Mouse (Mus musculus) midbrain, postnatal 0 days (tissue): ENCODE data around the gene Tle6. TPM values are rescaled to one million over a fixed set of nuclear protein-coding genes. Genes with fewer than 3 reads are reported as not detected.

Experiments
- ATAC-seq: fragments of 200-750 bp; cut with Nextera tagmentation; 2 replicates; pipeline ENCODE4 v1.8.0; 2017; ENCODE audit warnings: moderate number of reproducible peaks, mild to moderate bottlenecking, moderate TSS enrichment, moderate library complexity; ENCODE audit not compliant: low FRiP score
- DNase-seq: peaks from one replicate; pipeline ENCODE4 v3.0.0-alpha.2; 2015; ENCODE audit warnings: low spot score
- H3K27ac ChIP-seq: fragments of 300-500 bp; sonication (generic); 2 replicates; pipeline ENCODE4 v1.5.1; 2014; ENCODE audit warnings: low read depth, mild to moderate bottlenecking, low read length, mixed read lengths
- H3K27me3 ChIP-seq: fragments of 300-500 bp; sonication (generic); 2 replicates; pipeline ENCODE4 v1.6.1; 2014; ENCODE audit warnings: low read length, control low read depth, mixed read lengths; ENCODE audit not compliant: insufficient read depth
- H3K36me3 ChIP-seq: fragments of 300-500 bp; sonication (generic); 2 replicates; pipeline ENCODE4 v1.6.1; 2014; ENCODE audit warnings: low read length, control low read depth, mixed read lengths; ENCODE audit not compliant: insufficient read depth
- H3K4me1 ChIP-seq: fragments of 300-500 bp; sonication (generic); 2 replicates; pipeline ENCODE4 v1.6.1; 2014; ENCODE audit warnings: mild to moderate bottlenecking, control low read depth, antibody characterized with exemption, low read length, mixed read lengths; ENCODE audit not compliant: insufficient read depth
- H3K4me2 ChIP-seq: fragments of 300-500 bp; sonication (generic); 2 replicates; pipeline ENCODE4 v1.6.1; 2014; ENCODE audit warnings: low read depth, mild to moderate bottlenecking, low read length, mixed read lengths; ENCODE audit not compliant: poor library complexity, severe bottlenecking
- H3K4me3 ChIP-seq: fragments of 300-500 bp; sonication (generic); 2 replicates; pipeline ENCODE4 v1.5.1; 2014; ENCODE audit warnings: low read depth, mild to moderate bottlenecking, low read length, moderate library complexity
- H3K9ac ChIP-seq: fragments of 300-500 bp; sonication (generic); replicated peaks from 2 replicates; pipeline ENCODE4 v1.6.1; 2014; ENCODE audit warnings: mild to moderate bottlenecking, low read length, moderate library complexity, mixed read lengths; ENCODE audit not compliant: poor library complexity, severe bottlenecking
- H3K9me3 ChIP-seq: fragments of 300-500 bp; sonication (generic); 2 replicates; pipeline ENCODE4 v1.6.1; 2016; ENCODE audit warnings: low read length, control low read depth
- CTCF ChIP-seq: IDR thresholded peaks from 2 replicates; pipeline ENCODE4 v1.5.1; 2016; ENCODE audit warnings: antibody characterized with exemption, mild to moderate bottlenecking
- WGBS: fragments of 180-500 bp; shearing (Covaris S2); extraction: QIAGEN DNeasy Blood & Tissue Kit; methylation state at CpG from one replicate; pipeline ENCODE4 v1.1.7; 2014; 5-methylcytosine and 5-hydroxymethylcytosine counted together
- polyA plus RNA-seq: library from polyadenylated mRNA; unstranded; fragments of >200 nt; fragmentation: Nextera tagmentation; extraction: Ambion mirVana; gene quantifications from 2 replicates; pipeline ENCODE4 v1.2.1, GENCODE M21; 2015
- total RNA-seq: library from RNA; depleted of rRNA; stranded (reverse); fragments of >200 nt; gene quantifications from 2 replicates; pipeline ENCODE4 v1.2.3, GENCODE M21; 2014; rRNA removed

Tle6 gene
- total and polyA plus RNA-seq, 2 experiments from 2014 or later: 7.5 to 13.3 TPM

DNA sequence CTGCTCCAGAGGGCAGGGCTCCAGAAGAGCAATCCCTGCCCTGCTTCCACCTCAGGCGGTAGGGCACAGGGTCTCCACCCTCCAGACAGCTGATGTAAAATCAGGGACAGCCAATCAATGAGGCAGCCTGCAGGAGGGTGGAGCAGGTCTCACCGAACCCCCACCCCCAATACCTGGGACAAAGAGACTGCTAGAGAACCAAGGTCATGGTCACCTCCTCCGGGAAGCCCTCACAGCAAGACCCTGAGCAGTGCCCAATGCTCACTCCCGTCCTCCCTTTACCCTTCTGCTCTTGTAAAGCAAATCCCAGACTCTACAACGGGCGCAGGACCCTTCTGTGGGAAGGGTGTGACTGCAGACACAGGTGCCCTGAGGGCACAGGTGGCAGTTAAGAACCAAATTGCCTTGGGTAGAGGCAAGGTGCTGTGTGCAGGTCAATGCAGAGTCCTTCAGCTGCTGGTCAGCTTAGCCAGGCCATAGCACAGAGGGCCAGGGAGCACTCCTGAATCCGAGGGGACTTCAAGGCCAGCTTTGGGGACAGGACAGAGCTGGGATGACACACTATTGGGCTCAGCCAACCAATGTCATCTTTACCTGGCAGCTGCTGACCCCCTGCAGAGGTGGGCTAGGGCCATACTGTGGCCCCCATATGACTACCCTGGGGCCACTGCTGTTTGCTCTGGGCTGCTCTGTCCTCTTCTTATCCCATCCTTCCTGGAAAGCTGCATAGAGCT lies 58.0 kb downstream of the Tle6 start:
- Histone ChIP-seq H3K9ac (peak overlapping the region; percentile 93), H3K9me3 (no peaks in the 10 kb centered on the region), H3K27me3 (no peaks in the 10 kb centered on the region), H3K4me1 (peaks cover 20% of the 10 kb centered on the region), H3K36me3 (no peaks in the 10 kb centered on the region; the same call in 1 of the 2 replicates), H3K4me3 (peak overlapping the region; percentile 95), H3K4me2 (peak overlapping the region; percentile 94), H3K27ac (no peak overlapping the region)
- DNase-seq: no peak
- ATAC-seq: no peak
- WGBS: 72% methylated on average over 7 of the region's 7 CpGs
- TF ChIP-seq CTCF: no peak

DNA sequence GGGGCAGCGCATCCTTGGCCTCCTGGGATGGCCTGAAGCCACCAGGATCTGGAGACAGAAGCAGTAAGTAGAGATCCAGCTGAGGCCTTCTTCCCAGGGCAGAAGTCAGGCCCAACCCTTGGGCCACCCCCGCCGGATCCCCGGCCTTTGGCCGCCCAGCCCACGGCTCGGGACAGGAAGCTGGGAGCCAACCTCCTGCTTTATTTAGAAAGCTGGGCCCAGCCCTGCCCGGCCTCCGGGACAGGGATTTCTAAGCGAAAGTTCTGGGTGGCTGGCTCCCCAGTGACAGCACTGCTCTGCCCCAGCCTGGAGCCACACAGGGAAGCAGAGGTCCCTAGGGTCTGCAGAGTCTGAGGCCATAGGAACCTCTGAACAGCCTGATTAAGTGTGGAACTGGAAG lies 59.1 kb downstream of the Tle6 start:
- 78% methylated on average over 10 of the region's 10 CpGs for whole genome bisulfite sequencing
- Histone ChIP-seq H3K4me3 (no peak overlapping the region), H3K4me1 (peaks cover 20% of the 10 kb centered on the region), H3K9ac (no peak overlapping the region), H3K9me3 (no peaks in the 10 kb centered on the region), H3K4me2 (no peak overlapping the region), H3K27ac (no peak overlapping the region), H3K27me3 (no peaks in the 10 kb centered on the region), H3K36me3 (no peaks in the 10 kb centered on the region; the same call in 1 of the 2 replicates)
- no peak for TF ChIP-seq CTCF
- ATAC-seq (no peak), DNase-seq (no peak)

DNA sequence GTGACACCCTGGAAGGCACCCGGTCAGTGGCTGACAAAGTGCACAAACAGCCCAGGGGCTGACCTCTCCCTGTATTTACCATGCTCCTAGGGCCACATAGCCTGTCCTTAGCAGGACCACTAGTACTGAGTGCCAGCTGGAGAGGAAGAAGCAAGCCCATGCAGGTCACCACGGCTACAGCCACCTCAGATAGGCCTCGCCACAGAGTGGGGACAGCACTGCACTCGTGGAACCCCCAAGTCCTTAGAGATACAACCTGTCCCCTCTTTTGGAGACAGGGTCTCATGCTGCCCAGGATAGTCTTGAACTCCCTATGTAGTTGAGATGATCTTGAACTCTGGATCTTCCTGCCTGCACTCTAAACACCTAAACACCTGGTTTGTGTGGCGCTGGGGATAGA lies 59.5 kb downstream of the Tle6 start:
- Histone ChIP-seq H3K36me3 (no peaks in the 10 kb centered on the region; the same call in 1 of the 2 replicates), H3K9me3 (no peaks in the 10 kb centered on the region), H3K4me2 (no peak overlapping the region), H3K27ac (no peak overlapping the region), H3K4me1 (peaks cover 20% of the 10 kb centered on the region), H3K27me3 (no peaks in the 10 kb centered on the region), H3K4me3 (no peak overlapping the region), H3K9ac (no peak overlapping the region)
- ATAC-seq (no peak), DNase-seq (no peak)
- TF ChIP-seq CTCF: no peak
- WGBS: 86% methylated on average over 5 of the region's 5 CpGs

Other genes with a start within 250 kb of the Tle6 start
- gene Mfsd12, start 243.6 kb downstream of the Tle6 start, total RNA-seq: 31.9 and 40.6 TPM in 2 replicates
- gene Mfsd12, start 243.6 kb downstream of the Tle6 start, polyA plus RNA-seq: 13.6 and 15.4 TPM in 2 replicates
- gene 4930404N11Rik, start 235.3 kb downstream of the Tle6 start, total RNA-seq: 1.4 TPM in 1 of 2 replicates, not detected in the other
- 0.47 and 0.54 TPM in 2 replicates for gene 4930404N11Rik, start 235.3 kb downstream of the Tle6 start, polyA plus RNA-seq
- gene Fzr1, start 222.6 kb downstream of the Tle6 start, total RNA-seq: 92.6 and 98.3 TPM in 2 replicates
- gene Fzr1, start 222.6 kb downstream of the Tle6 start, polyA plus RNA-seq: 147 and 149 TPM in 2 replicates
- gene Dohh, start 216.6 kb downstream of the Tle6 start, total RNA-seq: 120 and 132 TPM in 2 replicates
- gene Dohh, start 216.6 kb downstream of the Tle6 start, polyA plus RNA-seq: 95.8 and 115 TPM in 2 replicates
- 0.88 and 2.7 TPM in 2 replicates for gene Gm48551, start 216.6 kb downstream of the Tle6 start, total RNA-seq
- 5.8 and 10.2 TPM in 2 replicates for gene Gm48551, start 216.6 kb downstream of the Tle6 start, polyA plus RNA-seq
- gene Gm48552, start 212.1 kb downstream of the Tle6 start, total RNA-seq: 6.6 TPM in 1 of 2 replicates, not detected in the other
- 1.6 and 3.9 TPM in 2 replicates for gene Gm48552, start 212.1 kb downstream of the Tle6 start, polyA plus RNA-seq
- gene Smim24, start 208.0 kb downstream of the Tle6 start, total RNA-seq: 1.5 and 1.7 TPM in 2 replicates
- gene Smim24, start 208.0 kb downstream of the Tle6 start, polyA plus RNA-seq: 1.1 and 2.0 TPM in 2 replicates
- 16.2 and 17.4 TPM in 2 replicates for gene Nfic, start 145.4 kb downstream of the Tle6 start, total RNA-seq
- gene Nfic, start 145.4 kb downstream of the Tle6 start, polyA plus RNA-seq: 19.1 and 21.3 TPM in 2 replicates
- gene Celf5, start 118.4 kb downstream of the Tle6 start, total RNA-seq: 142 and 206 TPM in 2 replicates
- gene Celf5, start 118.4 kb downstream of the Tle6 start, polyA plus RNA-seq: 61.5 and 74.0 TPM in 2 replicates
- gene Ncln, start 104.7 kb downstream of the Tle6 start, total RNA-seq: 83.0 and 93.1 TPM in 2 replicates
- 58.1 and 63.3 TPM in 2 replicates for gene Ncln, start 104.7 kb downstream of the Tle6 start, polyA plus RNA-seq
- 0.09 and 0.16 TPM in 2 replicates for gene S1pr4, start 100.9 kb downstream of the Tle6 start, total RNA-seq
- 0.40 and 0.41 TPM in 2 replicates for gene S1pr4, start 100.9 kb downstream of the Tle6 start, polyA plus RNA-seq
- gene Gna15, start 76.8 kb downstream of the Tle6 start, total RNA-seq: 0.94 and 2.1 TPM in 2 replicates
- gene Gna15, start 76.8 kb downstream of the Tle6 start, polyA plus RNA-seq: 1.1 and 1.2 TPM in 2 replicates
- 108 and 130 TPM in 2 replicates for gene Gna11, start 55.9 kb downstream of the Tle6 start, total RNA-seq
- gene Gna11, start 55.9 kb downstream of the Tle6 start, polyA plus RNA-seq: 107 and 108 TPM in 2 replicates
- gene Aes, start 41.6 kb downstream of the Tle6 start, total RNA-seq: 539 and 662 TPM in 2 replicates
- gene Aes, start 41.6 kb downstream of the Tle6 start, polyA plus RNA-seq: 805 and 854 TPM in 2 replicates
- gene Tle2, start 26.5 kb downstream of the Tle6 start, total RNA-seq: 31.2 and 35.6 TPM in 2 replicates
- gene Tle2, start 26.5 kb downstream of the Tle6 start, polyA plus RNA-seq: 56.8 and 57.3 TPM in 2 replicates
- gene BC025920, start 5.2 kb upstream of the Tle6 start, total RNA-seq: 1.2 and 2.6 TPM in 2 replicates
- gene BC025920, start 5.2 kb upstream of the Tle6 start, polyA plus RNA-seq: 0.80 and 1.6 TPM in 2 replicates
- gene Sirt6, start 26.7 kb upstream of the Tle6 start, total RNA-seq: 25.0 and 33.8 TPM in 2 replicates
- gene Sirt6, start 26.7 kb upstream of the Tle6 start, polyA plus RNA-seq: 41.0 and 42.6 TPM in 2 replicates
- 93.1 and 100 TPM in 2 replicates for gene Ankrd24, start 27.5 kb upstream of the Tle6 start, total RNA-seq
- gene Ankrd24, start 27.5 kb upstream of the Tle6 start, polyA plus RNA-seq: 14.6 and 14.9 TPM in 2 replicates
- 3.3 and 5.3 TPM in 2 replicates for gene Gm10778, start 48.0 kb upstream of the Tle6 start, total RNA-seq
- gene Gm10778, start 48.0 kb upstream of the Tle6 start, polyA plus RNA-seq: 2.9 and 3.7 TPM in 2 replicates
- gene Zfp433, start 103.8 kb upstream of the Tle6 start, total RNA-seq: 12.6 and 13.0 TPM in 2 replicates
- gene Zfp433, start 103.8 kb upstream of the Tle6 start, polyA plus RNA-seq: 9.4 and 9.8 TPM in 2 replicates
- 15.9 and 41.5 TPM in 2 replicates for gene Gm3055, start 170.1 kb upstream of the Tle6 start, total RNA-seq
- 8.7 and 9.8 TPM in 2 replicates for gene Gm3055, start 170.1 kb upstream of the Tle6 start, polyA plus RNA-seq
- 1.1 and 2.4 TPM in 2 replicates for gene Gm4767, start 211.1 kb upstream of the Tle6 start, total RNA-seq
- 1.8 and 2.7 TPM in 2 replicates for gene Gm4767, start 211.1 kb upstream of the Tle6 start, polyA plus RNA-seq